Mouse (Mus musculus) lung, postnatal 36 days (tissue): ENCODE measurements around the gene Ttc28.

Source experiments
- DNase-seq: peaks from one replicate; pipeline ENCODE4 v3.0.0; 2022; ENCODE audit warnings: mixed read lengths

The Ttc28 gene

DNA sequence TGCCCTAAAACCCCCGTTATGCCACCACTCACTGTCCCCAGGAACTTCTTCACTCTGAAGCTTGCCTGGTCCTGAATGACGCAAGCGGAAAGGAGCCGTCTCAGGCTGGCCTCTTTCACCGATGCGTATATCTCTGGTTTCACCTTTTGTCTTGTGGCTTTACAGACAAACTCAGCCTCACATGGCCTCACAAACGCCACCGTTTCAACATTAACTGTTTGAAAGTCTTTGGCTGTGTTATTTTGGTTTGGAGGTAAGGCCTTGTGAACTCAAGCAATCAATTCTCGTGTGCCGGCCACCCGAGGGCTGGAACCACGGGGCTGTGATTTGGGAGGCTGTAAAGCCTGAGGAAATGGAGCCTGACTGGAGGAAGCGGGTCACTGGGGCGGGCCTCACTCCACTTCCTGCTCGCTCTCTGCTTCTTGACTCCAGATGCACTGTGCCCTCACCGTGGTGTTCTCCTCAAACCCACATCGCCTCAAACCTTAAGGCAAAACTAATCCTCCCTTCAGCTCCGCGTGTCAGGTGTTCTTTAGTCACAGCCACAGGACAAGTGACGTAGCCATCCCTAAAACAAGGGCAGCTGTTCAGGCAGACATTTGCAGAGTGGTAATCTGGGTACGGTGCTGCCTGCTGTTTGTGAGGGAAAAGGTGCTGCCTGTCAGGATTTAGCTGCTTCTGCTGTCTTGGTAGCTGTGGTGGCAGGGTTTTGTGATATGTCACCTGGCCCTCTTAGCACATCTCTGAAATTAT, 298.9 kb downstream of the Ttc28 start:
- DNase-seq: peak; percentile 85

DNA sequence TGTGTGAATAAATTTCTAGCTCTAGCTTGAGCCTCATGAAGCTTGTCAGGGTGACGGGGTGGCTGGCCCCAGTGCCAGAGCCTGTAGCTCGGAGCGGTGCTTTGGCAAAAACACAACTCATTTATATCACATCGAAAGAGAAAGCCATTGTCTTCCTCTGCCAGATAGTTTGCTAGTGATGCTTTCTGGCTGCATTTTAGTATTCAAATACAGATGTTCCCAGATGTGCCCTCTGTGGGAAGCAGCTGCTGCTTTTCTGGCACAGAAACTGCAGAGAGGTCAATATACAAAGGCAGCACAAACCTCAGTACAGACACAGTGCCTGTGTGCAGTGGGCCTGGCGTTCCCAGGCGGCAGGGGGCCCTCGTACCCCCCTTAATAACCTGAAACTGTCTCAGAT, 300.0 kb downstream of the Ttc28 start:
- DNase-seq: no peak

DNA sequence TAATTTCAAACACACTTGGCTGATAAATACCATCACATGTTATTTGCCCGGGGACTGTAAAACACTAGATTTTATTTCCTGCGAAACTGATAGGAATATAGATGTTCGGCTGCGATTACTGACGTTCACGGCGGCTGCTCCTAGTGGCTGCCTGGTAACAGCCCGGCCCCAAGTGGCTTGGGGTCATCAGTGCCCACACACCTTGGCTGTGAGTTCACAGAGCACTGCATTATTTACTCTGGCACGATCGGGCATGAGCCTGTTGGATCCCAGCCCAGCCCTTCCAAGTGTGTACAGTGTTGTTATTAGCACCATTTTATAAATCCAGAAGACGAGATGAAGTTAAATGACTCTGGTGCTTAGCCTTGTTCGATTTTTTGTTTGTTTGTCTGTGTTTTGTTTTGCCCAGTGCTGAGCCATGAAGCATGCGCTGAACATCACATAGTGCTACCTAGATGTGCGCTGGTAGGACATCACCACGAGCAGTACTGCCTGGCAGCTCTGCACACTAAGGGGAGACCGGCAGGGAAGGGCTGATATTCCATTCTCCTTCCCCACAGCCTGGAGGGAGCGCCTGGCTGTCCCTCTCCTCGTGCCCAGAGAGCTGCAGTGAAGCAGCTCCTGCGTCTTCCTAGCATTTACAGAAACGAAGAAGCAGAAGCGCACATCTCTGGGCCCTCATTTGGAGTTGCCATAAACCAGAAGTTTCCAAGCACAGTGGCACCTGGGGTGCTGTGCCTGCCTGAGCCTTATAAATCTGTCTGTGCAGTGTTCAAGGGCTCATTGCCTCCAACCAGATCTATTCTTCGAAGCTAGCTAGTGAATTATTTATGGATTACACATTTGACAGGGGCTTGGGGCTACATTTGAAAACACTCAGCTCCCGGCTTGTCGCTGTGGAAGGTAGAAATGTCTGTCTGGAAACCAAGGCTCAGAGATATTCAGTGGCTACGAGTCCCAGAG, 300.8 kb downstream of the Ttc28 start:
- DNase-seq: peak; percentile 69

DNA sequence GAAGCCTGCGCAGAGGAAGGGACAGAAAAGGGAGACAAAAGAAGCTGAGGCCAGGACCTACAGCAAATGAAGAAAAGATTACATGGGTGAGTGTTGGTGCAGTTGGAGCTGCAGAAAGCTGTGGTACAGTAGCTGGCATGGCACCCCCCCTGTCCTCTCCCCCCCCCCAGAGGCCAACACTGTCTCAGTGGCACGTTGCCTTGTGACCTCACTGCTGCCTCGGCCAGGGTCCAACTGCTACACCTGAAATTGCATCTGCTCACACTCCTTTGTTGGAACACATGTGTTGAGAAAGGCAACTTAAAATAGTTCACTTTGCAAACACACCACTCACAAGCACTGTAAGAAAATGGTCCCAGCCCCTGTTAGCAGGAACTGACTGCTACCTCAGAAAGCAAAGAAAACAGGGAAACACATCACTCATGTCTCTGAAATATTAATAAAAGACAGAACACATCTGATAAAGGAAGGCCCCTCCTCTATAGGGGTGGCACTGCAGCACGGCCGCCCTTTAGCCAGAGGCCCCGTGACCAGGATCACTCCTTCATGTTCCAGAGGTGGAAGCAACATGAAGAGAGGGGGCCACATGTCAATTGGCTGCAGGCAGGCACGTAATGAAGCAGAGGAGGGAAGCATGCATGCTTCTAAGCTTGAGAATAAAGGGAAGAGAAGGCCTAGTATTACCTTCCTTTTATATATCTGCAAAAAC, 301.8 kb downstream of the Ttc28 start:
- no peak for DNase-seq

DNA sequence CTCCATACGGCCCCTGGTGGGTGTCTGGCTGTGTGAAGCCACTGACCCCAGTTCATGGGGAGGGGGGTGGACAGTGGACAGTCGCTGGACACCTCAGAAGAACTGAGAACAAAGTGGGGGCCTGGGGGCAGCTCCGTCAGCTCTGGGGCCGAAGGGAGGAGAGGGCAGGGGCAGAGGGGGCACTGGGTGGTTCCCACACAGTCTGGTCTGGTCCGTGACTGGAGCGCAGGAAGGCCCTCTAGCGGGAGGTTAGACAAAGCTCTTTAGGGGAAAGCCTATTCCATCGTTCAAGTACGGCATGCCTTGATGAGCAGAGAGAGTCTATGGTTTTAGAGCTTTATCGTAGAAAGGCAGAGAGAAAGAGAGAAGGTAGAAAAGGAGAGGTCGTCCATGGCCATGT, 307.0 kb downstream of the Ttc28 start:
- DNase-seq: peak; percentile 35

DNA sequence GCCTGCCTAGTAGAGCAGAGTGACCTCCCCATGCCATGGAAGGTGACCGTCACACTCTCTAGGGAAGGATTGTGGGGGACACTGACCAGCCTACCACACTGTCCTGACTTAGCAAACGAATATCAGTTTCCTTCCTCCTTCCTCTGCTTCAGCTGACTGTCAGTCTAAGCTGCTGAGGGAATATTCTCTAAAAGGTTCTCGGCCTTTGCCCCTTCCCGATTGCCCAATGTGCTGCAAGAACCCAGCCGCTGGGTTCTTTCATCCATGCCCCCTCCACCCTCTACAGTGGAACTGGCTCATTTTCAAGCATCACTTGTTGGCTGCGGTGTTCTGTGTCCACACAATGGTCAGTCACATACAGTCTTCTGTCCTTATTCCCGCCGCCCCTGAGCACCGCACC, 312.4 kb downstream of the Ttc28 start:
- DNase-seq: no peak

DNA sequence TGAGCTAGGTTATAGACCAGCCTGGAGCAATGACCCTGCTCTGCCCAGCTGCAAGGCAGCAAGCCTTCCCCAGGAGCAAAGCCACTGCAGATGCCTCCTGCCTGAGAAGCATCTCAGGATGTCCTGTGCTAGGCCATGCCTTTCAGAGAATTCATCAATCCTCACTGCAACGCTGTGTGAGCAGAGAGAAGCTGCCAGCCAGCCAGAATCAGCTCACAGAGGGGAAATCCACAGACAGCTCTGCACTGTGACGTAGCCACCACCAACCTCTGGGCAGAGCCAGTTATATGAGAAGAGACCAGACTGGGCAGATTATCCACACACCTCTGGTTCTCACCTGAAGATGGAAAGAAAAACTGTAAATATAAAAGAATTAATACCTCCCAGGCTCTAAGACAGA, 315.2 kb downstream of the Ttc28 start:
- no peak for DNase-seq

DNA sequence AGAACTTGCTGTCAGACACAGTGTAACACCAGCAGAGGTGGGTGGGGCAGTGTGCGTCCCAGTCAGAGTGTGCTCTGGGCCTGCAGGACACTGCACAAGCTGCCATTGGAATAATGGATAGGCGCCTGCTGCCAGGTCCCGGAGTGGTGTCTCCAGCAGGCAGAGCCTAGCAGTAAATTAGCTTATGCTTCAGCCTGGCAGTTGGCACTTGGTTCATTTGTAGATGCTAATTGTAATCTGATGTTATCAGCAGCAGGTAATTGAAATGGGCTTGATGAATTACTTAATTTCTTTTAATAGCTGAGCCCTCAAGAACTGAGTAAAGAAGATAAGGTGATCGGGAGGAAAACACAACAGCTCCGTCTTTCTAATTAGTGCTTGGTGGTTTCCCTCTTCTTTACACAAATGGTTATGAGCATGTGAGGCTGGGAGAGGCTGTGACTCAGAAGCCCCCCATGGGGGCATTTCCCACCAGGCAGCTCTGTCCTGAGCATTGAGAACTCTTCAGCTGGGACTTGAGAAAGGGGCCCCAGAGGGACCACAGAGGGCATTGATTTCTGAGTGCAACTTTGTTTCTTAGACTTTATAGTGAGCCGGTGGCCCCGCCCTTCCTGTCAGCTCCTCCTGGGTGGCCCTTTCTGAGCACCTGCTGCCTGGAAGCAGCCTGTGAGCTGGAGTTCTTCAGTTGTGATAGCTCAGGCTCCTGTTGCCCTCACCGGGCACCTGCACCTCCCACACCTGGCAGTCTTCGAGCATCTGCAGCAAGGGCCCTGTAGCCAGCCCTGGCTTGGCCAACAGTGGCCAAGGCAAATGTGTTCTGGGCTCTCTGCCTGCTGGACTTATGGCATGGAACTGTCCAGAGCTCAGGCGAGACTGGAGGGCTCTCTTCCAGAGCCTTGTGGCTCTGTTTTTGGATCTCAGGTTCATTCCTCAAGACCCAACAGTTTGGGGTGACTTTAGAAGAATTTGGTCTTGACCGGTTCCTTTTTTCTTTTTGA, 316.2 kb downstream of the Ttc28 start:
- peak; percentile 33 for DNase-seq

DNA sequence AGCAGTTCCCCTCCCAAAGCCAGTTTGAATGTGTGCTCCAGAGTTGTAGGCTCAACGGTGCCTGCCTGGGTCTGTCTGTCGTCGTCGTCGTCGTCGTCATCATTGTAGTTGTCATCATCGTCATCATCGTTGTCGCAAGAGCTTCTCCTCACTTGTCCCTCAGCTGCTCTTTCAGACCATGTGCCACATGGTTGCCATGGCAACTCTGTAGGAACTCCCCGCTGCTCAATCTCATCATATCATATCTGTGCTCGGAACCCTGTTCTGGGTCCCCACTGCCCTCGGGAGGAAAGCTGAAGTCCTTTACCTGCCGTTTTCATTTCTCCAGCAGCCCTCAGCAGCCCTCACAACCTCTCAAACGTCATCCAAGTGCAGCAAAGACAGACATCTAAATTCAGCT, 318.1 kb downstream of the Ttc28 start:
- no peak for DNase-seq

DNA sequence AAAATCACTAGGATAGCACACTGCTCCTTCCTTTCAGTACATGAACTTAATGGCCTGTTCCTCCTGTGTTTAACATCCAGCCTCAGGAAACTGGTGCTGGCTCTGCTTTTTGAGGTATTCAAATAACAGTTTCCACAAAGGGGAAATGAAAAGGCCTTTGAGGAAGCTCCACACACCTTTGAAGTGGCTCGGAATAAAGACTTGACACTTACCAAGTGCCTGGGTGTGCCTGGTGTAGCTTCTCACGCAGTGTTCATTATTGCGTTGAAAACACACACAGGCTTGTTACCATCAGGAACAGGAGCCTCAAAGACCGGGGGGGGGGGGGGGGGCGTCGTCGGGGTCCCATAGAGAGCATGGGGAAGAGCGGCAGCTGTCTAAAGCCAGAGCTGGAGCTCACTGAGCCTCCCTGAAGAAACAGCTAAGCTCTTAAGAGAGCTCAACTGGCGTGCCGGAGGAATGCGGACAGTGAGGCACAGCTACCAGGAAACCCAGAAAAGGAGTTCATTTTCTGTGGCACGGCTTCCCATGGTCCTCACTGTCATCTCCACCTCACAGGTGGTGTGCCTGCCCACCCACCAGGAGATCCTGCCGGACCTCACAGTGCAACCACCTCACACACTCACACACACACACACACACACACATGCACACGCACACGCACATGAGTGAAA, 320.7 kb downstream of the Ttc28 start:
- no peak for DNase-seq

DNA sequence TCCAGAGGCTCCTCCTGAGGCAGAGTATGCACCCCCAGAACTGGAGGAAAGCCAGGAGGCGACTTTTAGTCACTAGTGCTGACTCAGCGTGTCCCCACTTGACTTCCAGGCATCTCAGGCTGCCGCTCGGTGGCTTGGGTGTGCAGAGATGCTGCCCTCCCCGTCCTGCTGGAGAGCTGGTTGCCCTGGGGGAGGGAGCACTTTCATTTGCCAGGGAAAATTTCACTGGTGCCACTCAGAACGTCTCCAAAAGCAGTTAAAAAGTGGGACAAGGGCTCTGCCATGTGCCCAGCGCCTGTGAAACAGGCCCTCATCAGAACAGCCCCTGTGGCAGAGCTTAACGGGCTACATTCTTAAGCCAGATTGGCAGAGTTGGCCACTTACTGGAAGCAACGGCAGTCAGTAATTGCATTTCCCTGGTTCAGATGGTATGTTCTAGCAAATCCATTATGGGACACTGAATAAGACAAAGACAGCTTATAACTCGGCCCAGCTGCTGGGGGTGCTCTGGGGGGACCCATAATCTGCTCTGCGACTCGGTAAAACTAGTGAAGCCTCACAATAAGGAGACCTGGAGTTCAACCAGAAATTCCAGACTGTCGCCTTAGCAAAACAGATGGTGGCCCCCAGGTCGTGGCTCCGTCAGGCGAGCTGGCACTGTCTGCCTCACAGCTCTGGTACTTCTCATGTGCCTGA, 321.5 kb downstream of the Ttc28 start:
- peak; percentile 53 for DNase-seq

DNA sequence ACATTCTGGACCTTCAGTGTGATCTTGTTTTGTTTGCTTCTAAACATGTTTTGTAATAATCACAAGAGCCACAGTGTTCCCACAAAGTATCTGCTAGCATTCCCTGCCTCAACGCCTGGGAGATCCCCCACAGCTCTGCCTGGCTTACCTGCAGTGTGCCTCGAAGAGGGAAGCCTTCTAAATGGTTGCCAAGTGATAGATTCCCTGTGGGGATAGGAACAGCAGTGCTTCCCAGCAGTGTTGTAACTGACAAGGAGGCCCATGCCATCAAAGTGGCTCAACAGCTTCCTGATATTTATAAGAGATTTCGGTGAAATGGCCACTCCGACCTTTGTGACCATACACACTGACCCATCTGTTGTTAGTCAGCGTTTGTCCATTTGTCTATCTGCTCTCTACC, 324.6 kb downstream of the Ttc28 start:
- DNase-seq: no peak

DNA sequence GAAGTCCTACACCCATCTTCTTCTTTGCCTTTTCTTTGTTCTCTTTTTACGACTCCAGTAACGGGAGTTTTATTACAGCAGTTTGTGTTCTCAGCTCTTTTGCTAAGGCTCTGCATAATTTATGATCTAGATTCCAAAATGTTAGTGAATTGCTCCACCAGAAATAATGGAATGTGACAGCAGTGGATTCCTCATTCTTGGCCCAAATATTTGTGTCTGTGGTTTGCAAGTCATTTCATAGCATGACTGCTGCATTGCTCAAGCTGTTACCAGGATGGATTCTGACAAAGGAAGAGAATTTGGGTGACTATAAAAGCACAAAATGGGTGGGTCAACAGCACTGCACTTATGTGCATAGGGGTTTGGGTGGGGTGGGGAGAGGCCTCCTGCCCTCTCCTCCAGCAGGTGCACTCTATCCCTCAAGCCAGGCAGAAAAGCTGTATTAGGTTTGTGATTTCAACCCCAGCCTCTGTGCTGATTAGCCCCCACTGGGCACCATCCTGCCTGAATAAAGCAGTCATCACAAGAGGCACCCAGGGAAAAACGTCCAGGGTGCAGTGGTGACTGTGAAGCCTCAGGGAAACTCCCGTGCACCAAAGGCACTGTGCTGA, 325.5 kb downstream of the Ttc28 start:
- DNase-seq: peak; percentile 42

DNA sequence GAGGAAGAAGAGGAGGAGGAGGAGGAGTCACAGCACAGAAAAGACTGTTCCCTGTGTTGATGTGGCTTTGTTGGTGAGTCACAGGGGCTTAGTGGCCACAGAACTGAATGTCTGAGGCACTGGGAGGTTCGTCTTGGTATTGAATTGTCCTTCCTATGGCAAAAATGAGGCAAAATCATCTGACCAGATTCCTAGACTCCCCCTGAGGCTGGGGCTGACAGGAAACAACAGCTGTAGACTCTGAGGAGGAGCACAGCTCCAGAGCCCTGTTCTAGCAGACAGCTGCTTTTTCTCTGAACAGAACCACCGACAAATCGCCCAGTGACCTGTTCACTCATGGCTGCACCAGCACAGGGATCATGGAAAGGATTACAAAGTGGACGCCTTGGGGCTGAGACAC, 326.2 kb downstream of the Ttc28 start:
- DNase-seq: no peak

DNA sequence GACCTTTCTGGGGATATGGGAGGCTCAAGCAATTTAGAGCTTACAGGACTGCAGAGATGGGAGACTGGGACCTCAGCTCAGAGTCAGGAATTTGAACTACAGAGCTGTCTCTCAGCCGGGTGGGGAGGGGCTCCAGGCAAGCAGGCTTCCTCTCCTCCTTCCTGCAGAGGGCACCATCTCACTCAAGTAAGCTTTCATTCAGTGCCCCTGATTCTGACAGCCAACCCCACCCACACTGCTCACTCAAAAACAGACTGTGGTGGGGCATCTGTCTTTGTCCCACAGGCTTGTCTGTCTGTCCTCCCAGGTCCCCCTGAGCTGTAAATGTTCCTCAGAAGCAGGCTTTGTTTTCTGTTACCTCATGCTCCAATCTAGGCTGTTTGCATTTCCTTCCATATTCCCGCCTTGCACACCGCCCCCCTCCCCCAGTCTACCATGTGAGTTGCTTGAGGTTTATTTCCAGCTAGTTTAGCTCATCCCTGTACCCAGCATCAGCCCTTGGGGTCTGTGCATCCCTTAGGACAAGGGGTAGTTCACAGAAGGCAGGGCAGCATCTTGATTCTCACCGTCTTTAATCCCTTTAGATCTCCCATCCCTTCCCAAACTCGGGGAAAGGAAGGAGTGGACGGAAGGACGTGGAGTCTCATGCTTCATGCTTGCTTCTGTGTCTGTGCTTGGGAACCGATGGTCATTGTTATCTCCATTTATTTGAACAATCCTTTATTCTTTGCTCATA, 328.5 kb downstream of the Ttc28 start:
- DNase-seq: peak; percentile 89

DNA sequence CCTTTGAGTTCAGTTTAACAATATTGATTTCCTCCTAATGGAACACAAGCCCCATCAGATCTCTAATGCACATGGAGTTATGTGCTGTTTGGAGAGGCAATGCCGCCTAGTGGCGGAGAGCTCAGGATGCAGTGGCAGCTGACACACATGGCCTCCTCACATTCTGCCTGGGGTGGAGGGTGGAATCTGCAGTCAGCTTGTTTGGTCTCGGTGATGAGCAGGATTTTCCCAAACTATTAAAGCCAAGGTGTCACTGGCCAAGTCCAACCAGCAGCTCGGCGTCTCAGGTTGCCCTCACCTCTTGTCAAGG, 329.0 kb downstream of the Ttc28 start:
- peak; percentile 81 for DNase-seq

DNA sequence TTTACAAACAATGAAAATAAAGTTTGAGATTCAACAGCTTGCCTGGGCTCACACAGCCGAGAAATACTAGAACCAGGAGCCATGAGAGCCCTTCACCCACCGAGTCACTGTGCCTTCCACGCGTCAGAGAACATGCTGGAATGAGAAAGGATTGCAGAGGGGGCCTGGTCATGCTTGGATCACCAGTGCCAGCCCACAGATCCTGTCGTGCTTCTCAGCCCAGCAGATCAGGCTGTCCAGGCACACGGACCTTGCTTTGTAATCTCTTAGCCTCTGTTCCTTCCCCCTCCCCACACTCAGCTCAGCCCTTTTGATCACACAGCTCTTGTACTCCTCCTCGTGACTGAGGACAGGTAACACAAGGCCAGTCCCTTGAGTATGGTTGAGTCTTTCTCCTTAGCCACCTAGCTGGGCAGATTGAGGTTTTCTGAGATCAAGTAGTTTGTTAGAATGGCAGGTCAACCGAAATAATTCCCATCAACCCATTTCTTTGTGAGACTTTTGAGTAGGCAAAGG, 334.4 kb downstream of the Ttc28 start:
- DNase-seq: no peak

DNA sequence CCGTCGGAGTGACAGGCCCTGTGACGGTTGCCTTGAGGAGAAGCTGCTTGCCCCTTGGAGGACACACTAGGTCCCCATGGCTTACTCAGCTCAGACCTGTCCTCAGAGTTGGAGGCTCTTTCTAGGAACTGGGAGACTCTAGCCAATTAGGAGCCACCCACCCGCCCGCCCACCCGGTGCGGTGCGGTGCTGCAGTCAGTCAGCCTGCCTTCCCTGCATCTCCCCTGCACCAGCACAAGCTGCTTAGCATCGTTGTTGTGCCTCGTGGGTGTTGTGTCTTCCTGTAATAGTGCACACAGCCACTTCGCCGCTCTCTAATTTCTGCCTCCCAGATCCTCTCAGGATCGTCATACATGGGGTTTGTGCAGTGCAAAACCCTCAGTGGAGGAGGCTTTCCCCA, 335.3 kb downstream of the Ttc28 start:
- no peak for DNase-seq

DNA sequence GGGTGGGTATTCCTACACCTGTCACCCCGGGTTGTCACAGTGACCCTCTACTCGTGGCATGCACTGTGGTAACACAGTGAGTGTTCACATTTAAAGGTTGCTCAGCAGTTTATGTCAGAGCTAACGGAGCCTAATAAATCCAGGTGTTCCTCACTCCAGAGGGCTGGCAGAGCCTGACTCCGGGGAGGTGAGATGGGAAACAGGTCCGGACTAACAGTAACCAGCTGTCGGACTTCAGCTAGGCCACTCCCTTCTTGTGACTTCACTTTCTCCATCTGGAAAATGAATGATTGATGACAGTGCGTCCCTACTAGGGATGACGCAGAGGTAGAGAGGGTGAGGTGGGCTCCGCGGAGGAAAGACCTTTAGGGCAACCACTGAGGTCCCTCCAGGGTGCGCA, 336.1 kb downstream of the Ttc28 start:
- no peak for DNase-seq

DNA sequence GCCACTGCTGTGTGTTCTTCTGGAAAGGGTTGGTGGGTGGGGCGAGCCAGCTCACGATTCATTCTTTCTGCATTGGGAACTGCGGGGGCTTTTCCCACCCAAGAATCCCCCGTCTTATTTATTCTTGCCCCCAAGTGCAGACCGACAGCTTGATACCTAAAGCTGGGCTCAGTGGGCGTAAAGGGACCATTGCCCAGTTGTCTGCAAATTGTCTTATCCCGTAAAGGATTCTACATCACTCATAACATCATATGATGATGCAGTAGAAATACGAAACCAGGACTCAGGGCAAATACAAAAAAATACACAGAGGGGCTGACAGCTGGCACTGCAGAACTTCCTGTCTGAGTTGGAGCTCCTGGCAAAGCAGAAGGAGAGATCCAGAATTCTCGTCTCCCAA, 336.6 kb downstream of the Ttc28 start:
- no peak for DNase-seq
